Mouse (Mus musculus): ENCODE measurements at regions not wholly inside any gene's neighbourhood (a gene's known extent, or its start where the extent isn't known, plus 50 kb on each side); places are given as distances from the start of the nearest gene placed in this dataset.

GRCm38 (mm10) chr1:129219098-129219497 lies 54.0 kb upstream of the Thsd7b start:
- no peak for TF ChIP-seq POLR2A (IDR thresholded peaks at IDR 0.05; ENCODE audit: extremely low read depth, insufficient read depth, low read length)
- TF ChIP-seq CTCF (IDR thresholded peaks at IDR 0.05; ENCODE audit: low read depth, low read length), result no peak

Data from liver, adult 2 months (tissue).